Mouse (Mus musculus) C2C12 (cell line): ENCODE data around the gene Spata9. TPM values are rescaled to one million over a fixed set of nuclear protein-coding genes. Genes with fewer than 3 reads are reported as not detected.

Source experiments
- H3K27me3 ChIP-seq: one replicate; pipeline ENCODE4 v1.6.1; 2011; ENCODE audit not compliant: control insufficient read depth, insufficient read depth, insufficient read length
- H3K36me3 ChIP-seq: one replicate; pipeline ENCODE4 v1.6.1; 2011; ENCODE audit not compliant: control insufficient read depth, insufficient read depth
- H3K4me3 ChIP-seq: one replicate; pipeline ENCODE4 v1.5.1; 2011; ENCODE audit warnings: mild to moderate bottlenecking, control low read depth; ENCODE audit not compliant: poor library complexity, insufficient read depth, severe bottlenecking
- H3K79me2 ChIP-seq: one replicate; pipeline ENCODE4 v1.6.1; 2011; ENCODE audit not compliant: control insufficient read depth, insufficient read depth
- H3K79me3 ChIP-seq: one replicate; pipeline ENCODE4 v1.6.1; 2011; ENCODE audit warnings: low read depth, control low read depth
- H3ac ChIP-seq: one replicate; pipeline ENCODE3; 2011; ENCODE audit warnings: low read depth; ENCODE audit not compliant: control insufficient read depth, insufficient read length
- CEBPB ChIP-seq: IDR thresholded peaks from one replicate; pipeline ENCODE4 v1.6.1; 2011; ENCODE audit warnings: low read depth, mild to moderate bottlenecking, control low read depth, moderate library complexity
- CTCF ChIP-seq: IDR thresholded peaks from one replicate; pipeline ENCODE4 v1.5.1; 2011; ENCODE audit not compliant: control insufficient read depth, insufficient read depth, insufficient read length
- FOSL1 ChIP-seq: IDR thresholded peaks from one replicate; pipeline ENCODE4 v1.8.0; 2011; ENCODE audit warnings: mild to moderate bottlenecking, low read length; ENCODE audit not compliant: poor library complexity, insufficient read depth, severe bottlenecking
- MAX ChIP-seq: IDR thresholded peaks from one replicate; pipeline ENCODE4 v1.6.1; 2011; ENCODE audit warnings: mild to moderate bottlenecking, control low read depth
- MYOD1 ChIP-seq: IDR thresholded peaks from one replicate; pipeline ENCODE4 v1.6.1; 2011; ENCODE audit warnings: low read depth; ENCODE audit not compliant: control insufficient read depth, insufficient read length
- MYOG ChIP-seq: IDR thresholded peaks from one replicate; pipeline ENCODE4 v1.6.1; 2011; ENCODE audit not compliant: control insufficient read depth, insufficient read length; ENCODE audit errors: extremely low read depth
- USF1 ChIP-seq: IDR thresholded peaks from one replicate; pipeline ENCODE4 v1.6.1; 2011; ENCODE audit warnings: low read depth, mild to moderate bottlenecking, control low read depth, moderate library complexity
- polyA plus RNA-seq: library from polyadenylated mRNA; unstranded; fragments of >200 nt; fragmentation: generic; extraction: Trizol; gene quantifications from one replicate; pipeline ENCODE4 v1.2.1, GENCODE M21; 2012; ENCODE audit warnings: missing spikeins

The Spata9 gene
- polyA plus RNA-seq, 1 experiment = 0.21 TPM

- no peaks in the 10 kb centered on the region for H3K27me3 ChIP-seq
- no peaks in the 10 kb centered on the region for H3K36me3 ChIP-seq
- no peaks in the 10 kb centered on the region for H3K79me3 ChIP-seq
- H3K4me3 ChIP-seq = no peak overlapping the region
- H3ac ChIP-seq = no peak overlapping the region
- H3K79me2 ChIP-seq = no peaks in the 10 kb centered on the region
- no peak for TF ChIP-seq MYOD1
Observed at GRCm38 (mm10) chr13:75976649-75977048, 9.7 kb downstream of the Spata9 start.

- H3K79me2 ChIP-seq = no peaks in the 10 kb centered on the region
- H3K79me3 ChIP-seq = no peaks in the 10 kb centered on the region
- H3K4me3 ChIP-seq = no peak overlapping the region
- H3ac ChIP-seq = no peak overlapping the region
- no peaks in the 10 kb centered on the region for H3K36me3 ChIP-seq
- TF ChIP-seq CEBPB (no peak), FOSL1 (no peak), MAX (no peak), MYOD1 (no peak), CTCF (no peak), USF1 (no peak), MYOG (no peak)
- no peaks in the 10 kb centered on the region for H3K27me3 ChIP-seq
Observed at GRCm38 (mm10) chr13:75981901-75982300, 15.0 kb downstream of the Spata9 start.

GRCm38 (mm10) chr13:75988096-75988495, 21.1 kb downstream of the Spata9 start:
- H3K79me2 ChIP-seq = no peaks in the 10 kb centered on the region
- H3K79me3 ChIP-seq = no peaks in the 10 kb centered on the region
- H3K27me3 ChIP-seq = no peaks in the 10 kb centered on the region
- TF ChIP-seq CTCF (no peak), USF1 (no peak), MAX (no peak), CEBPB (no peak), FOSL1 (no peak), MYOG (no peak), MYOD1 (no peak)
- no peak overlapping the region for H3K4me3 ChIP-seq
- H3ac ChIP-seq = no peak overlapping the region
- no peaks in the 10 kb centered on the region for H3K36me3 ChIP-seq

- no peaks in the 10 kb centered on the region for H3K36me3 ChIP-seq
Observed at GRCm38 (mm10) chr13:75992169-75993028, 25.4 kb downstream of the Spata9 start.

GRCm38 (mm10) chr13:76003272-76003671, 36.3 kb downstream of the Spata9 start:
- Histone ChIP-seq H3K79me3 (no peaks in the 10 kb centered on the region), H3K27me3 (no peaks in the 10 kb centered on the region), H3ac (no peak overlapping the region), H3K79me2 (no peaks in the 10 kb centered on the region), H3K4me3 (no peak overlapping the region), H3K36me3 (peaks cover 8% of the 10 kb centered on the region)
- TF ChIP-seq CEBPB (no peak), MYOD1 (no peak), MYOG (no peak), USF1 (no peak), CTCF (no peak), MAX (no peak), FOSL1 (no peak)

More at GRCm38 (mm10) chr13:75992169-75993028, 25.4 kb downstream of the Spata9 start:
- Histone ChIP-seq H3K27me3 (no peaks in the 10 kb centered on the region), H3K79me2 (no peaks in the 10 kb centered on the region), H3ac (no peak overlapping the region), H3K79me3 (no peaks in the 10 kb centered on the region), H3K4me3 (no peak overlapping the region)
- TF ChIP-seq FOSL1 (no peak), MAX (no peak), CEBPB (no peak), CTCF (no peak), MYOG (no peak), USF1 (no peak), MYOD1 (no peak)

GRCm38 (mm10) chr13:76014511-76014910, 47.6 kb downstream of the Spata9 start:
- Histone ChIP-seq H3K79me2 (peaks cover 11% of the 10 kb centered on the region), H3K27me3 (no peaks in the 10 kb centered on the region), H3K36me3 (no peaks in the 10 kb centered on the region), H3K4me3 (no peak overlapping the region), H3K79me3 (no peaks in the 10 kb centered on the region), H3ac (no peak overlapping the region)
- no peak for TF ChIP-seq CEBPB
- TF ChIP-seq MYOD1 = no peak
- no peak for TF ChIP-seq CTCF
- TF ChIP-seq MYOG = no peak
- TF ChIP-seq MAX = no peak
- TF ChIP-seq FOSL1 = no peak
- TF ChIP-seq USF1 = no peak
